ENCODE assay signal across 9 mouse cellular contexts in genomic region chr11:57519304-57519703, GRCm38 (mm10). TPM values are rescaled to one million over a fixed set of nuclear protein-coding genes. Genes with fewer than 3 reads are reported as not detected.
DNase-seq lines count a peak whose midpoint lies in the region; ATAC-seq and TF ChIP-seq lines count a peak whose summit lies in the region.
"Had no signal": no experiment of that assay in that cellular context is flagged by ENCODE, and none has a peak within 500 bp of the region (broad histone marks: within the 10 kb centered on the region; RNA-seq: fewer than 3 reads in every experiment).

No protein-coding gene starts in this region.

- peak overlapping the region; percentile 57 for H3K4me2 ChIP-seq in limb, embryonic 15.5 days
- peak overlapping the region; percentile 79 for H3K4me2 ChIP-seq in stomach, embryonic 16.5 days (ENCODE audit: low read depth, low read length)

- H3K36me3 ChIP-seq in spleen, adult 2 months (ENCODE audit: control insufficient read depth, insufficient read depth, low read length): peaks cover 2% of the 10 kb centered on the region; the same call in 1 of the 2 replicates
- peaks cover 20% of the 10 kb centered on the region; the same call in 1 of the 2 replicates for H3K36me3 ChIP-seq in limb, embryonic 15.5 days
- no peaks in the 10 kb centered on the region for H3K36me3 ChIP-seq in stomach, embryonic 16.5 days (ENCODE audit: control insufficient read depth, insufficient read depth, low read length)

- H3K9ac ChIP-seq in limb, embryonic 15.5 days: peak overlapping the region; percentile 76; the same call in 1 of the 2 replicates
- H3K9ac ChIP-seq in stomach, embryonic 16.5 days (ENCODE audit: low read length): peak overlapping the region; percentile 93

- no peaks in the 10 kb centered on the region for H3K9me3 ChIP-seq in limb, embryonic 15.5 days
- no peaks in the 10 kb centered on the region for H3K9me3 ChIP-seq in stomach, embryonic 16.5 days (replicated peaks; ENCODE audit: control insufficient read depth, low read length)

- H3K27ac ChIP-seq in cerebellum, adult 2 months (ENCODE audit: insufficient read depth, low read length): no peak overlapping the region
- H3K27ac ChIP-seq in spleen, adult 2 months (ENCODE audit: insufficient read depth, low read length): 0 out of 2 replicates have a peak overlapping the region, but pooled peaks have one; percentile 21
- no peak overlapping the region for H3K27ac ChIP-seq in limb, embryonic 15.5 days
- H3K27ac ChIP-seq in stomach, embryonic 16.5 days (ENCODE audit: low read length): no peak overlapping the region

- TF ChIP-seq POLR2A in cerebellum, adult 2 months (IDR thresholded peaks at IDR 0.05; ENCODE audit: borderline replicate concordance, insufficient read depth, low read length): no peak
- TF ChIP-seq POLR2A in spleen, adult 2 months (IDR thresholded peaks at IDR 0.05; ENCODE audit: low read depth, low read length): no peak

- peaks cover 6% of the 10 kb centered on the region; the same call in 1 of the 2 replicates for H3K4me1 ChIP-seq in cerebellum, adult 2 months (ENCODE audit: control insufficient read depth, insufficient read depth, low read length)
- peaks cover 7% of the 10 kb centered on the region; the same call in 1 of the 2 replicates for H3K4me1 ChIP-seq in spleen, adult 2 months (ENCODE audit: control insufficient read depth, insufficient read depth, insufficient read length)
- H3K4me1 ChIP-seq in limb, embryonic 15.5 days: peaks cover 8% of the 10 kb centered on the region
- H3K4me1 ChIP-seq in stomach, embryonic 16.5 days (ENCODE audit: control insufficient read depth, insufficient read depth, low read length): peaks cover 12% of the 10 kb centered on the region

- peak overlapping the region; percentile 28 for H3K4me3 ChIP-seq in cerebellum, adult 2 months (replicated peaks; ENCODE audit: insufficient read depth, low read depth, low read length)
- peak overlapping the region; percentile 89; the same call in 1 of the 2 replicates for H3K4me3 ChIP-seq in spleen, adult 2 months (ENCODE audit: extremely low read depth, insufficient read depth, insufficient read length)
- peak overlapping the region; percentile 93 for H3K4me3 ChIP-seq in limb, embryonic 15.5 days
- peak overlapping the region; percentile 97 for H3K4me3 ChIP-seq in stomach, embryonic 16.5 days (replicated peaks; ENCODE audit: low read length)

- TF ChIP-seq CTCF in cerebellum, adult 2 months (IDR thresholded peaks at IDR 0.05; ENCODE audit: borderline replicate concordance, insufficient read depth, low read depth, low read length): no peak
- TF ChIP-seq CTCF in spleen, adult 2 months (IDR thresholded peaks at IDR 0.05; ENCODE audit: extremely low read depth, insufficient read depth, insufficient read length, insufficient replicate concordance): no peak

- no peaks in the 10 kb centered on the region for H3K27me3 ChIP-seq in cerebellum, adult 2 months (ENCODE audit: control insufficient read depth, insufficient read depth, low read length)
- H3K27me3 ChIP-seq in spleen, adult 2 months (ENCODE audit: control insufficient read depth, insufficient read depth, low read length): no peaks in the 10 kb centered on the region
- no peaks in the 10 kb centered on the region for H3K27me3 ChIP-seq in limb, embryonic 15.5 days
- H3K27me3 ChIP-seq in stomach, embryonic 16.5 days (ENCODE audit: control insufficient read depth, insufficient read depth, low read length): no peaks in the 10 kb centered on the region

- 70% methylated on average over 5 of the region's 5 CpGs for WGBS in cerebellum, adult 2 months
- WGBS in spleen, adult 2 months: 47% methylated on average over 5 of the region's 5 CpGs
- WGBS in limb, embryonic 15.5 days: 75% methylated on average over 5 of the region's 5 CpGs
- WGBS in stomach, embryonic 16.5 days: 73% methylated on average over 5 of the region's 5 CpGs

- ATAC-seq in limb, embryonic 15.5 days (ENCODE audit: insufficient number of reproducible peaks, low FRiP score, low TSS enrichment, low read depth): no peak
- ATAC-seq in stomach, embryonic 16.5 days (ENCODE audit: insufficient read depth, low FRiP score): no peak

- DNase-seq in cerebellum, adult 2 months: no peak
- no peak for DNase-seq in cerebellum, adult 8-10 months
- DNase-seq in spleen, adult 2 months (ENCODE audit: low read depth in 1 of 2, low spot score in 2 of 2): no peak
- no peak for DNase-seq in spleen, adult 18-20 months
- DNase-seq in thymus, postnatal 10 days (ENCODE audit: low spot score in 2 of 2): no peak
- DNase-seq in embryo, embryonic 11 days: no peak
- DNase-seq: cerebellum, postnatal 25 days had no signal

RNA-seq across cellular contexts. Expression of gene Mfap3, which starts 0.8 kb away (rescaled TPM):
- 17.3 and 19.4 TPM in 2 replicates for polyA plus RNA-seq in cerebellum, adult 2 months (2012; rRNA removed)
- polyA plus RNA-seq in spleen, adult 2 months (2012; rRNA removed): 9.9 and 10.4 TPM in 2 replicates
- 41.3 and 45.9 TPM in 2 replicates for polyA plus RNA-seq in limb, embryonic 15.5 days (2015; fragmentation: Nextera tagmentation; extraction: Ambion mirVana)
- 37.9 and 39.0 TPM in 2 replicates for polyA plus RNA-seq in stomach, embryonic 16.5 days (2015; fragmentation: Nextera tagmentation; extraction: Ambion mirVana)

RNA-seq across cellular contexts. Expression of gene Fam114a2, which starts 0.9 kb away (rescaled TPM):
- 40.8 and 43.9 TPM in 2 replicates for polyA plus RNA-seq in cerebellum, adult 2 months (2012; rRNA removed)
- polyA plus RNA-seq in spleen, adult 2 months (2012; rRNA removed): 16.3 and 16.6 TPM in 2 replicates
- polyA plus RNA-seq in limb, embryonic 15.5 days (2015; fragmentation: Nextera tagmentation; extraction: Ambion mirVana): 86.2 and 88.9 TPM in 2 replicates
- 76.3 and 77.6 TPM in 2 replicates for polyA plus RNA-seq in stomach, embryonic 16.5 days (2015; fragmentation: Nextera tagmentation; extraction: Ambion mirVana)

Comparison
In these comparisons a context has a peak if more than half of its experiments do, and no peak if none do; other contexts are left out.
1. H3K4me3 ChIP-seq: peak in every context shown above with its lines; median percentile 97 in stomach, embryonic 16.5 days; 93 in limb, embryonic 15.5 days; 89 in spleen, adult 2 months; 28 in cerebellum, adult 2 months.